Mouse (Mus musculus) duodenum, adult 2 months (tissue): ENCODE measurements around the gene Ivl. TPM values are rescaled to one million over a fixed set of nuclear protein-coding genes. Genes with fewer than 3 reads are reported as not detected.

Source experiments
- polyA plus RNA-seq: library from polyadenylated mRNA; depleted of rRNA; stranded (reverse); fragments of >200 nt; gene quantifications from 2 replicates; pipeline ENCODE4 v1.2.3, GENCODE M21; 2012; ENCODE audit warnings: low replicate concordance; rRNA removed

Gene Ivl
- not detected in 2 replicates for polyA plus RNA-seq

GRCm38 (mm10) chr3:92573449-92574041 lies at the start of gene Ivl:
Gene Ivl, minus strand, starts transcription at chr3:92573735.

GRCm38 (mm10) chr3:92621560-92621959 lies 48.0 kb upstream of the Ivl start, which contains the start of gene Lce6a:
Gene Lce6a, minus strand, starts transcription at chr3:92621660.

DNA sequence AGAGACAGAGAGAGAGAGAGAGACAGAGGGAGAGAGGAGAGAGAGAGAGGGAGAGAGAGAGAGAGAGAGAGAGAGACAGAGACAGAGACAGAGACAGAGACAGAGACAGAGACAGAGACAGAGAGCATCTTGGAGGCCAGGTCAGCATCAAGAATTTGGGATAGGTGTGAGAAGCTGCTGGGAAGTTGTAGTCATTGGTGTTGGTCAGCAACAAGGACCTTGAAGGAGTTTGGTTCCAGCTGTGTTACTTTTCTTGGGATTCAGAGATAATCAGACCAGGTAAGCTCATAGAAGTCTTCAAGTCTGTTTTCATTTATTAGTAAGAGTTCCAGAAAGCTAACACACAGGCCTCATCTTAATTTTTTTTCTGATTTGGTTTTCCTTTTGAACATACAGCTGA lies 33.9 kb upstream of the Ivl start, which contains the start of gene 2210017I01Rik:
Gene 2210017I01Rik (minus strand): TSS at position 101 of the 400 bp plus-strand sequence.

GRCm38 (mm10) chr3:92588858-92589257 lies 15.3 kb upstream of the Ivl start, which contains the start of gene Smcp:
Gene Smcp, minus strand, starts transcription at chr3:92588997.

GRCm38 (mm10) chr3:92534411-92534810 lies 39.1 kb downstream of the Ivl start, which contains the start of gene 2310046K23Rik:
Gene 2310046K23Rik, minus strand, starts transcription at chr3:92534511.

Other genes with a start within 250 kb of the Ivl start
- gene Sprr2d, start 234.6 kb downstream of the Ivl start, polyA plus RNA-seq = not detected in 2 replicates
- gene Sprr2e, start 221.6 kb downstream of the Ivl start, polyA plus RNA-seq = not detected in 2 replicates
- gene Sprr2f, start 208.5 kb downstream of the Ivl start, polyA plus RNA-seq = not detected in 2 replicates
- not detected in 2 replicates for gene Sprr2h, start 188.1 kb downstream of the Ivl start, polyA plus RNA-seq
- gene Sprr2i, start 165.7 kb downstream of the Ivl start, polyA plus RNA-seq = not detected in 2 replicates
- not detected in 2 replicates for gene Sprr2j-ps, start 155.7 kb downstream of the Ivl start, polyA plus RNA-seq
- gene Gm9774, start 144.3 kb downstream of the Ivl start, polyA plus RNA-seq = 10.1 and 10.8 TPM in 2 replicates
- gene Sprr2k, start 141.2 kb downstream of the Ivl start, polyA plus RNA-seq = not detected in 2 replicates
- not detected in 2 replicates for gene Sprr1b, start 134.9 kb downstream of the Ivl start, polyA plus RNA-seq
- gene Sprr3, start 115.0 kb downstream of the Ivl start, polyA plus RNA-seq = 0.33 TPM in 1 of 2 replicates, not detected in the other
- 12.2 and 29.6 TPM in 2 replicates for gene Sprr1a, start 87.8 kb downstream of the Ivl start, polyA plus RNA-seq
- not detected in 2 replicates for gene Sprr4, start 73.2 kb downstream of the Ivl start, polyA plus RNA-seq
- not detected in 2 replicates for gene 2310046K23Rik, start 39.2 kb downstream of the Ivl start, polyA plus RNA-seq
- 0.26 TPM in 1 of 2 replicates, not detected in the other for gene Smcp, start 15.3 kb upstream of the Ivl start, polyA plus RNA-seq
- not detected in 2 replicates for gene 2210017I01Rik, start 33.8 kb upstream of the Ivl start, polyA plus RNA-seq
- gene Lce6a, start 47.9 kb upstream of the Ivl start, polyA plus RNA-seq = not detected in 2 replicates
- not detected in 2 replicates for gene Lce1a1, start 74.6 kb upstream of the Ivl start, polyA plus RNA-seq
- gene Lce1b, start 83.2 kb upstream of the Ivl start, polyA plus RNA-seq = 0.19 TPM in 1 of 2 replicates, not detected in the other
- gene Lce1a2, start 96.6 kb upstream of the Ivl start, polyA plus RNA-seq = not detected in 2 replicates
- 0.27 TPM in 1 of 2 replicates, not detected in the other for gene Lce1c, start 105.5 kb upstream of the Ivl start, polyA plus RNA-seq
- not detected in 2 replicates for gene Lce1d, start 113.5 kb upstream of the Ivl start, polyA plus RNA-seq
- not detected in 2 replicates for gene Lce1e, start 135.3 kb upstream of the Ivl start, polyA plus RNA-seq
- gene Lce1f, start 146.6 kb upstream of the Ivl start, polyA plus RNA-seq = 0.21 TPM in 1 of 2 replicates, not detected in the other
- not detected in 2 replicates for gene Gm38119, start 165.4 kb upstream of the Ivl start, polyA plus RNA-seq
- not detected in 2 replicates for gene Lce1g, start 178.6 kb upstream of the Ivl start, polyA plus RNA-seq
- gene Lce1h, start 191.3 kb upstream of the Ivl start, polyA plus RNA-seq = not detected in 2 replicates
- gene Lce1i, start 205.2 kb upstream of the Ivl start, polyA plus RNA-seq = not detected in 2 replicates
- not detected in 2 replicates for gene Lce1j, start 216.8 kb upstream of the Ivl start, polyA plus RNA-seq
- not detected in 2 replicates for gene Lce1k, start 234.2 kb upstream of the Ivl start, polyA plus RNA-seq